Mouse (Mus musculus): Measurements from ENCODE around the gene Tprgl. TPM values are rescaled to one million over a fixed set of nuclear protein-coding genes. Genes with fewer than 3 reads are reported as not detected.

The Tprgl gene
- polyA plus RNA-seq (2015; fragmentation: Nextera tagmentation; extraction: Ambion mirVana) = 241 and 247 TPM in 2 replicates

GRCm38 (mm10) chr4:154160538-154161390, at the start of gene Tprgl:
Gene Tprgl, minus strand, starts transcription at chr4:154160666.

GRCm38 (mm10) chr4:154170506-154171150, 10.2 kb upstream of the Tprgl start, which contains the start of gene Megf6:
Gene Megf6, plus strand, starts transcription at chr4:154170730.

GRCm38 (mm10) chr4:154142211-154143040, 18.0 kb downstream of the Tprgl start, which contains the start of gene Wrap73:
Gene Wrap73, plus strand, starts transcription at chr4:154142372.

GRCm38 (mm10) chr4:154140182-154140212, 20.5 kb downstream of the Tprgl start, which contains the start of gene Trp73:
Gene Trp73, minus strand, starts transcription at chr4:154140208.

Other genes with a start within 250 kb of the Tprgl start
- 48.7 and 56.2 TPM in 2 replicates for gene A430005L14Rik, start 203.4 kb downstream of the Tprgl start, polyA plus RNA-seq (2015; fragmentation: Nextera tagmentation; extraction: Ambion mirVana)
- 10.0 and 10.5 TPM in 2 replicates for gene Dffb, start 185.5 kb downstream of the Tprgl start, polyA plus RNA-seq (2015; fragmentation: Nextera tagmentation; extraction: Ambion mirVana)
- gene Cep104, start 185.5 kb downstream of the Tprgl start, polyA plus RNA-seq (2015; fragmentation: Nextera tagmentation; extraction: Ambion mirVana) = 10.7 and 13.1 TPM in 2 replicates
- 20.9 and 25.1 TPM in 2 replicates for gene Lrrc47, start 148.9 kb downstream of the Tprgl start, polyA plus RNA-seq (2015; fragmentation: Nextera tagmentation; extraction: Ambion mirVana)
- gene Smim1, start 134.4 kb downstream of the Tprgl start, polyA plus RNA-seq (2015; fragmentation: Nextera tagmentation; extraction: Ambion mirVana) = 23.3 and 26.0 TPM in 2 replicates
- gene Ccdc27, start 118.0 kb downstream of the Tprgl start, polyA plus RNA-seq (2015; fragmentation: Nextera tagmentation; extraction: Ambion mirVana) = not detected in 2 replicates
- 0.14 and 0.18 TPM in 2 replicates for gene Trp73, start 20.5 kb downstream of the Tprgl start, polyA plus RNA-seq (2015; fragmentation: Nextera tagmentation; extraction: Ambion mirVana)
- gene Wrap73, start 18.3 kb downstream of the Tprgl start, polyA plus RNA-seq (2015; fragmentation: Nextera tagmentation; extraction: Ambion mirVana) = 27.7 and 31.4 TPM in 2 replicates
- 7.1 and 7.2 TPM in 2 replicates for gene Megf6, start 10.1 kb upstream of the Tprgl start, polyA plus RNA-seq (2015; fragmentation: Nextera tagmentation; extraction: Ambion mirVana)
- 1.4 and 1.9 TPM in 2 replicates for gene Arhgef16, start 141.0 kb upstream of the Tprgl start, polyA plus RNA-seq (2015; fragmentation: Nextera tagmentation; extraction: Ambion mirVana)
- gene B230104I21Rik, start 175.5 kb upstream of the Tprgl start, polyA plus RNA-seq (2015; fragmentation: Nextera tagmentation; extraction: Ambion mirVana) = 0.18 and 0.28 TPM in 2 replicates